Mouse (Mus musculus) midbrain, embryonic 10.5 days (tissue): ENCODE results near the gene Gm20388. TPM values are rescaled to one million over a fixed set of nuclear protein-coding genes. Genes with fewer than 3 reads are reported as not detected.
A peak's percentile ranks its signal among the peaks of the same experiment; 100 is the strongest.
"Not testable (repeated sequence)": the region's sequence is repeated elsewhere in the genome, so short reads cannot be mapped to it uniquely, and the experiment has no call there.

Source experiments
- DNase-seq: peaks from one replicate; pipeline ENCODE4 v3.0.0-alpha.2; 2017; ENCODE audit warnings: low spot score
- H3K27ac ChIP-seq: fragments of 300-500 bp; sonication (generic); replicated peaks from 2 replicates; pipeline ENCODE4 v1.5.1; 2016; ENCODE audit warnings: mild to moderate bottlenecking
- H3K27me3 ChIP-seq: fragments of 300-500 bp; sonication (generic); 2 replicates; pipeline ENCODE4 v1.6.1; 2016; ENCODE audit warnings: low read depth, mild to moderate bottlenecking; ENCODE audit not compliant: poor library complexity, severe bottlenecking
- H3K36me3 ChIP-seq: fragments of 300-500 bp; sonication (generic); 2 replicates; pipeline ENCODE4 v1.6.1; 2016; ENCODE audit warnings: mild to moderate bottlenecking, moderate library complexity
- H3K4me1 ChIP-seq: fragments of 300-500 bp; sonication (generic); 2 replicates; pipeline ENCODE4 v1.6.1; 2016
- H3K4me3 ChIP-seq: fragments of 300-500 bp; sonication (generic); 2 replicates; pipeline ENCODE4 v1.5.1; 2016; ENCODE audit warnings: mild to moderate bottlenecking, moderate library complexity
- H3K9me3 ChIP-seq: fragments of 300-500 bp; sonication (generic); replicated peaks from 2 replicates; pipeline ENCODE4 v1.6.1; 2016; ENCODE audit warnings: mild to moderate bottlenecking
- WGBS: fragments of 180-500 bp; shearing (Covaris S2); methylation state at CpG from one replicate; pipeline ENCODE4 v1.1.7; 2016; 5-methylcytosine and 5-hydroxymethylcytosine counted together
- polyA plus RNA-seq: library from polyadenylated mRNA; unstranded; fragments of >200 nt; fragmentation: Nextera tagmentation; extraction: Ambion mirVana; gene quantifications from 2 replicates; pipeline ENCODE4 v1.2.1, GENCODE M21; 2016

Gene Gm20388
- polyA plus RNA-seq, 1 experiment from 2014 or later = 7.1 TPM

DNA sequence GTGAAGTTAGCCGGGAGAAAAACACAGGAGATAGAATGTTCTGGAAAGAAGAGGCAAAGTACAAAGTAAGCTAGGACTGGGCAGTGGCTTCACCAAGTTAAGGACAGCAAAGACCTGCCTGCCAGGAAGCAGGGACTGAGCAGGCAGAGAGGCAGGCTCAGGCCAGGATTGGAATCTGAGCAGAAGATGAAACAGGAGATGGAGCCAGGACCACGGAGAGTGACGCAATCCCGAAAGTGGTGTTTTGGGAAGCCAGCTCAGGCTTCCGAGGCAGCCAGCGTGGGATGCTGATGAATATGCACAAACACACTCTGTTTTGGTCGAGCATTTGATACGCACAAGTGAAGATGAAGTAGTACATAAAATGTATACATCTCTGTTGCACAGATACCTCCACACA lies 1673.0 kb downstream of the Gm20388 start:
- Histone ChIP-seq H3K27ac (no peak overlapping the region), H3K27me3 (no peaks in the 10 kb centered on the region), H3K36me3 (no peaks in the 10 kb centered on the region), H3K4me1 (peaks cover 35% of the 10 kb centered on the region), H3K4me3 (no peak overlapping the region), H3K9me3 (no peaks in the 10 kb centered on the region)
- no peak for DNase-seq
- 63% methylated on average over 8 of the region's 8 CpGs for WGBS

DNA sequence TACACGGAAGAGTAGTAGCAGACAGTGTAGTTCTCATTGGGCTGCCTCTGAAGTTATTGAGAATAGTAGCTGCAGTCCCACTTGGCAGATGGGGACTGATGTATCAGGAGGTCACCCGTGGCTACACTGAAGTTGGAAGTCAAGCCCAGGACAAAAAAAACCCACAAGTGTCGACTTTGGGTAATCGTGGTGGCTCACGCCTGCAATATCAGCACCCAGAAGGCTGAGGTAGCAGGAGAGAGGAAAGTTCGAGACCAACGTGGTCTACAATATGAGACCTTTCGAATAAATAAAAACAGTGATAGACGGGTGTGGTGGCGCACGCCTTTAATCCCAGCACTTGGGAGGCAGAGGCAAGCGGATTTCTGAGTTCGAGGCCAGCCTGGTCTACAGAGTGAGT lies 1674.1 kb downstream of the Gm20388 start:
- Histone ChIP-seq H3K4me1 (peaks cover 29% of the 10 kb centered on the region), H3K4me3 (peak overlapping the region; percentile 62), H3K27me3 (no peaks in the 10 kb centered on the region), H3K9me3 (no peaks in the 10 kb centered on the region), H3K36me3 (no peaks in the 10 kb centered on the region), H3K27ac (peak overlapping the region; percentile 81)
- 48% methylated on average over 13 of the region's 13 CpGs for WGBS
- DNase-seq = no peak

DNA sequence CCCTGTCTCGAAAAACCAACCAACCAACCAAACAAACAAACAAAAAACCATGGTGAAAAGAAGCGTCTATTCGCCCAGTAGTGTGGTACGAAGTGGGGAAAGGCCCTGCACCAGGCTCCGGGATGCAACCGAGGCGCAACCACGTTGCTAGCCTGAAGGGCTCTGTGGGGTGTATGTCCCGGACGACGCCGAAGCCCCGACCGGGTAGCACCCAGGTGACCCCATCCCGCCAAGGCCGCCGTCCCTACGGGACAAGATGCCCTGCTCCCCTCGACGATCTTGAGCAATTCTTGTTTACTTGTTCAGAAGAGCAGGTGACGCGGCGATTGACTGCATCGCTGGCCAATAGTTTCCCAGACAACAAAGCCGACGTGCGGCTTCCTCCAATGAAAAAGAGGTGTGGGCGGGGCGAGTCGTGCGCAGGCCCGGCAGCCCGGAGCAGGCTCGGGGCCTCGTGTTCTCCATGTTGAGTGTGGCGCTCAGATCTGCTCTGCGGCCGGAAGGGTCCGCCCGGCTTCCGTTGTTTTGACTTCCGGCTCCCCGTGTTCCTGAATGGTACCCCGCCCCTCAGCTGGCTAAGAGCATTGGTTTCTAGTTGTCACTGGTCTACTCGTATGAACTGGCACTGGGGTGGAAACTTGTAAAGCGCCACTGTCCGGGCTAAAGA lies 1674.7 kb downstream of the Gm20388 start:
- Histone ChIP-seq H3K27ac (peak overlapping the region; percentile 81), H3K27me3 (no peaks in the 10 kb centered on the region), H3K9me3 (no peaks in the 10 kb centered on the region), H3K36me3 (no peaks in the 10 kb centered on the region), H3K4me3 (peak overlapping the region; percentile 62), H3K4me1 (peaks cover 27% of the 10 kb centered on the region)
- DNase-seq = peak; percentile 98
- 1% methylated on average over 47 of the region's 47 CpGs for WGBS

DNA sequence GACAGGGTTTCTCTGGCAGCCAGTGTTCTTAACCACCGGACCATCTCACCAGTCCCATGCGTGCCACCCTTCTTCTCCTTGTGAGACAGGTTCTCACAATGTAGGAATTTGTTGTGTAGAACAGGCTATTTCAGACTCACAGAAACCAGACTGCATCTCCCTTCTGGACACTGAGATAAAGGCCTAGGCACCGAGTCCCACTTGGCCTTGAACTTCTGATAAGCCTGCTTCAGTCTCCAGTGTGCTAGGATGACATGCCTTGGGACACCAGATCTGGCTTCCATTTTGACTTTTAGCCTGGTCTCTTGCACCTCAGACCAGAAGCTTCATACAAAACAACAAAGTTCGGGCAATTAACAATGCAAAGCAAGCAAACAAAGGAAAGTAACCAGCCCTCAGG lies 1678.1 kb downstream of the Gm20388 start:
- DNase-seq = no peak
- H3K4me3 ChIP-seq = no peak overlapping the region
- H3K4me1 ChIP-seq = peaks cover 39% of the 10 kb centered on the region
- H3K9me3 ChIP-seq = no peaks in the 10 kb centered on the region
- H3K36me3 ChIP-seq = peaks cover 6% of the 10 kb centered on the region
- WGBS = 84% methylated on average over 4 of the region's 4 CpGs
- H3K27ac ChIP-seq = no peak overlapping the region
- no peaks in the 10 kb centered on the region for H3K27me3 ChIP-seq

DNA sequence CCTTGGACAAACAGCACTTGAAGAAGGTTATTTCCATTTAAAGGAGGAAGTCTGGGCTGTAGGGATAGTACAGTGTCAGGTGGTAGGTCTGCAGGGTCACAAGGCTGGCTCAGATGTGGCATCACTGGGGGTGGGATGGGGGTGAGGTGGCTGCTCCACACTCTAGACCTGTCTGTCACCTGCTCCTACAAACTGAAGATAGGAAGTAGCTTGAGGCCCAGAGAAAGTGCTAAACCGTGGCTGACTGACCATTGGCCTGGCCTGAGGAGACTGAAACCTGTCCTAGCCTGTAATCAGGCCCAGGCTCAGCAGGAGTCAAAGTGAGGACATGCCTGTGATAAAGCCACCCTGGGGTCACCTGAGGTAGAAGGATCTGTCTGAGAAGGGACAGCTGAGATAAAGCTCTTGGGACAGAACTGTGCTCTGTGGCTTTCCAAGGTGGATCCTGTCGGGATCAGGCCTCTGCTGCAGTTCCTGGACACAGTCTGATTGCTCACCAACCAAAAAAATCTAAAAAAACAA lies 1678.6 kb downstream of the Gm20388 start:
- Histone ChIP-seq H3K4me3 (peak overlapping the region; percentile 99; the same call in 1 of the 2 replicates), H3K27me3 (no peaks in the 10 kb centered on the region), H3K27ac (peak overlapping the region; percentile 89; the same call in 1 of the 2 replicates), H3K4me1 (peaks cover 39% of the 10 kb centered on the region), H3K36me3 (peaks cover 11% of the 10 kb centered on the region), H3K9me3 (no peaks in the 10 kb centered on the region)
- WGBS = 52% methylated on average over 2 of the region's 2 CpGs
- DNase-seq = no peak

DNA sequence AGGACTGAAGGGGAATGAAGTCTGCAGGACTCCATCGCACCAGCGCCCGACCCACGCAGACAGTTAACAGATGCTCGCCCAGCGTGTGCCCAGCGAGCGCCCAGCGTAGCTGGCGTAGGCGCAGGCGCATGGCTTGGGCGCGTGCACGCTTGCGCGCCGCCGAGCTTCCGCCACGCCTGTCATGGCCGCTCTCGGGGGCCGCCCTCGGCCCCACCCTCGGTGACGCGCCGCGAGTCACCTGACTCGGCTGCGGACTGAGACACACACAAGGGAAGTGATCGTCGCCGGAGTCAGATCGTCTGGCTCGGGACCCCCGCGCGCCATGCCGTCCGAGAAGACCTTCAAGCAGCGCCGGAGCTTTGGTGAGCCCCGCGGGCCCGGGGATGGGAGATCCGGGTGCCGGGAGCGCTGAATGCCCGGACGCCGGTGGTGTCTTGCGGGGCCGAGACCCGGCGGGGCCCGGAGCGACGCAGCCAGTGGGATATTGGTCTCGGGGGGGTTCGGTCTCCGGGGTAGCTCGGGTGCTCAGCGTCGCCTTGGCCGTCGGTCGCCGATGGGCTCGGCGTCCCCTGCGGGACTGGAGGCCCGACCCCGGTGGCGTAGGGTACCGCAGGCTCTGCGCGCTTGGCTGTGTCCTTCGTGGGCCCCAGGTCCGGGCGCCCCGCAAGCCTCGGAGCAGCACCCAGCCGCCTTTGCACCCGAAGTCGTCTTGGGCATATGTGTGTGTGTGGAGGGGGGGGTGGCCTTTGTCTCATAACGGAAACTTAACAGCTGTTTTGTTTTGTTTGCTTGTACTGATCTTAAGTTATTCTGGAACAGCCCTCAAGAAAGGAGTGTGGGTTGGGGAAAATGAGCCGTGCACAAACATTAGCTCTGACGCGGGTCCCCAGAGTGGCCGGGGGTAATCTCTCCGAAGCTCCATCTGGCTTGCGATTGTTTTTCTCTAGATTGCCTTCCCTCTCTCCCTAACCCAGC lies 1679.8 kb downstream of the Gm20388 start, which contains the start of gene Map1lc3b:
Gene Map1lc3b (plus strand): TSS at position 159 of the 975 bp plus-strand sequence.
- peak; percentile 94 for DNase-seq
- Histone ChIP-seq H3K27me3 (no peaks in the 10 kb centered on the region), H3K36me3 (peaks cover 23% of the 10 kb centered on the region), H3K27ac (peak within 1 kb of the TSS; percentile 89), H3K4me3 (peak within 1 kb of the TSS; percentile 99), H3K9me3 (no peaks in the 10 kb centered on the region), H3K4me1 (peaks cover 34% of the 10 kb centered on the region)
- WGBS = under 1% methylated on average over 94 of the region's 94 CpGs

DNA sequence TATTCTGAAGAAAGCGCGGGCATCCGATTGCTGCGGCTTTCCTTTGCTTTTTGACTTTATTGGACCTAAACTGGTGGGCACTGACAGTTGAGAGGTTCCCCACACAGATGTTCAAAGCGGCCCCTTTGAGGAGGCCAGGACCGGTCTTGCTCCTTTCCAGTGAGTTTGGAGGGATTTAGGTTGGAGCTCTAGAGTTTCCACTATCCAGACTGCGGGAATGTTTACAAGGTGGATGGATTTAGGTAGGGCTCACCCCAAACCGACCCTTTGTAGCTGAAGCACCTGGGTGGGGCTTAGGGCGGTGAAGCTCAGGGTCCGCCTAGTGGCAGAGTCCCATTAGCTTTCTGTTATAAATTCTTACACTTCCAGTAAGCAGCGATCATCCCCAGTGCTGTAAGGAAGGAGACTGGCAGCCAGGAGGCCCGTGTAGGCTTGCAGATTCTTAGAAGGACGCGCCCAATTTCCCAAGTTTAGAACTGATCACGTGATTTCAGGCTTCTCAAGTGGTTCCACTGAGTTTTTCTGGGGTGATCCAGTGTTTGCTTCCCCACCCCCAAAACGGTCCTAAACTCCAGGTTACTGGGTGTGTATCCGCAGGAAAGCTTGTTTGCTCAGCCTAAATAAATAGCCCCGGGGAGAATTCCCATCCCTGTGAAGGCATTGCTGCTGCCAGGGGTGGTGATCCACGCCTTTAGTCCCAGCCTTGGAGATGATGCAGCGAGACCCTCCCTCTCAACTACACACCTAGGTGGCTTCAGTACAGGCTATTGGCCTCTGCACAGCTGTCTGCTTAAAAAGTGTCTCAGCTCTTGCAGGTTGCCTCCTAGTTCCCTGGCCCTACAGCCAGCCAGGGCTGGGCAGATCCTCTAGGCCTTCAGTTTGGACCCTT lies 1680.8 kb downstream of the Gm20388 start:
- Histone ChIP-seq H3K36me3 (peaks cover 31% of the 10 kb centered on the region), H3K27me3 (no peaks in the 10 kb centered on the region), H3K4me3 (peak overlapping the region; percentile 99), H3K4me1 (peaks cover 29% of the 10 kb centered on the region), H3K27ac (peak overlapping the region; percentile 89), H3K9me3 (no peaks in the 10 kb centered on the region)
- WGBS = 20% methylated on average over 20 of the region's 20 CpGs
- peak; percentile 39 for DNase-seq

DNA sequence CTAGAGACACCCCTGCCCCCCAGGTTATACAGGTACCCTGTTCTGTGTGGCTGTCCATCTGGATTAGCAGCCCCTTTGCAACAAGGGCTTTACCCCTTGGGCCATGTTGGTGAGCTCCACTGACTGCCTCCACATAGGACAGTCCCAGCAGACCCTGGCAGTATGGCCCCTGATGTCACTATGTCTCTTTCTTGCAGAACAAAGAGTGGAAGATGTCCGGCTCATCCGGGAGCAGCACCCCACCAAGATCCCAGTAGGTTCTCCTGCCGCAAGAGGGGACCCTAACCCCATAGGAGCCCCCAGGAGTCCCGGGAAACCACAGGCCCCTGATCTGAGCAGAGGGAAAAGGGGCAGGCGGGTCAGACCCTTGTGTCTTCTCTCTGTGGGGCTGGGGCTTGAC lies 1682.7 kb downstream of the Gm20388 start:
- H3K36me3 ChIP-seq = peaks cover 47% of the 10 kb centered on the region
- WGBS = 87% methylated on average over 5 of the region's 5 CpGs
- no peaks in the 10 kb centered on the region for H3K27me3 ChIP-seq
- no peak overlapping the region for H3K4me3 ChIP-seq
- DNase-seq = no peak
- no peaks in the 10 kb centered on the region for H3K9me3 ChIP-seq
- H3K27ac ChIP-seq = no peak overlapping the region
- peaks cover 29% of the 10 kb centered on the region for H3K4me1 ChIP-seq

DNA sequence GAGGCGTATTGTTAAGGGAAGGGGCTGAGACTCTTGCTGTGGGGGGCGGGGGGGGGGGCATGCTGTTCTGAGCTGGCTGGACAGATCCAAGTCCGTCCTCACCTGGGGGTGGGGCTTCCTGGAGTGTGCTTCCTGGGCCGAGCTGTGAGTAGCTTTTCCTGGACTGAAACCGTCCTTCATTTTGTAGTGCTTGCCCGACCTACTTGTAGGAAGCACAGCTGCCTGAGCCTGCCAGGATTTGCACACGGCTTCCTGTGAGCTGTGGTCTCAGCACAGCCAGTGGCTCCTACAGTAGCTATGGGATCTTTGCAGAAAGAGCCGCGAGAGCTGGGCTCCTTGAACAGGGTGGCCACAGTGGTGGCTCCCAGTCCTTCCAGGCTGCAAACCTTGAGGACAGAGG lies 1683.3 kb downstream of the Gm20388 start:
- WGBS = 87% methylated on average over 9 of the region's 9 CpGs
- peaks cover 29% of the 10 kb centered on the region for H3K4me1 ChIP-seq
- no peaks in the 10 kb centered on the region for H3K27me3 ChIP-seq
- no peak overlapping the region for H3K27ac ChIP-seq
- H3K9me3 ChIP-seq = no peaks in the 10 kb centered on the region
- H3K4me3 ChIP-seq = no peak overlapping the region
- no peak for DNase-seq
- H3K36me3 ChIP-seq = peaks cover 51% of the 10 kb centered on the region

DNA sequence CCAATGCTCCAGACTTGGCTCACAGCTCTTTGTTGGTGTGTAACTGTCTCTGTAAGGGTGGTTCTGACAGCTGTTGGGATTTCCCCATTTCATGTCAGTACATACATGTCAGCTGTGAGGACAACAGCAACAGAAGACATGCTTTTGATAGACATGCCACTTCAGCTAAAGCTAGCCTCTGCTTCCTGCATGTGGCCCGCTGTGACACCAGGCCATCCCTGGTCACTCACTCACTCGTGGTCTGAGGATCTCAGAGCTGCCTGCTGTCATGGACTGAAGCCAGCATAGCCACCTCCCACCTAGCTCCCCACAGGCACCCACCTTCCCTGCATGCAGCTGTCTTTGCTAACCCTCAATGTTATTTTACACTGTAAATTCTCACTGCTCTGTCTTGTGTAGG lies 1686.9 kb downstream of the Gm20388 start:
- H3K36me3 ChIP-seq = peaks cover 86% of the 10 kb centered on the region

DNA sequence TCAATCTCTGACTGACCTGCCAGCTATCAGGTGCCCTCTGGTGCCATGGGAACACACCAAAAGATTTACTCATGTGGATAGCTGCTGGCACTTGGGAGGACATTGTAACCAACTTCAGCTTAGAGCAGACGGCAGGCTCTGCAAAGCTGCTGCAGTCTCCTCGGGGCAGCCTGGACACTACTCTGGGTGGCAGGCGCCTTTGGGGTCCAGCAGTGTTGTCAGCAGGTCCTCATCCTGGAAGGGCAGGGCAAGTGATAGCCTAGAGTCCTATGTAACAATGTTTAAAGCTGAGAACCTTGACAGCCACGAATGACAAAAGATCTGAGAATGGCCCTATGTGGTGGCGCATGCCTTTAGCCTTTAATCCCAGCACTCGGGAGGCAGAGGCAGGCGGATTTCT lies 1687.5 kb downstream of the Gm20388 start:
- Histone ChIP-seq H3K27ac (no peak overlapping the region), H3K9me3 (no peaks in the 10 kb centered on the region), H3K4me3 (no peak overlapping the region), H3K36me3 (peaks cover 93% of the 10 kb centered on the region), H3K4me1 (no peaks in the 10 kb centered on the region), H3K27me3 (no peaks in the 10 kb centered on the region)
- 90% methylated on average over 7 of the region's 7 CpGs for WGBS
- DNase-seq = no peak

More for the DNA sequence above, 1686.9 kb downstream of the Gm20388 start:
- not testable (repeated sequence) for DNase-seq, H3K4me3 ChIP-seq, H3K27ac ChIP-seq, H3K4me1 ChIP-seq, H3K27me3 ChIP-seq, H3K9me3 ChIP-seq
- 85% methylated on average over 2 of the region's 2 CpGs for WGBS

DNA sequence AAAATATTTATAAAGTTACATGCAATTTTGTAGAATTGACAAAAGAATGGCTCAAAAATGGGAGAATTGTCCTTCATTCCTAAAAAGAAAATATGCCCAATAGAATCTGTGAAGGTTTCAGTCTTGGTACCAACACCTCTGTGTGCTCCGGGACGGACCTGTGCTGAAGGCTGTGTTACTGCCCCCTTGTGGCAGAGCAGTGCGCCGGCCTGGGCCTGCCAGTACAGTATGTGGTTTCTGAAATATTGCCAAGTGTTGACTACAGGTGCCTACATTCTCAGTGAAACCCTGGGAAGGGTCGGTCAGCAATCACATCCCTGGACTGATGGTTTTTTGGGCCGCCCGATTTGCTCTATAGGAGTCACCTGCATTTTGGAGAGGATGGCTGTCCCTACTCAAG lies 1688.3 kb downstream of the Gm20388 start:
- Histone ChIP-seq H3K9me3 (no peaks in the 10 kb centered on the region), H3K27ac (no peak overlapping the region), H3K4me3 (no peak overlapping the region), H3K27me3 (no peaks in the 10 kb centered on the region), H3K4me1 (no peaks in the 10 kb centered on the region), H3K36me3 (peaks cover 93% of the 10 kb centered on the region)
- peak; percentile 71 for DNase-seq
- WGBS = 41% methylated on average over 7 of the region's 7 CpGs
